Mouse (Mus musculus): Measurements from ENCODE around the gene Nagk.
"Not testable (repeated sequence)": the region's sequence is repeated elsewhere in the genome, so short reads cannot be mapped to it uniquely, and the experiment has no call there.

Nagk gene

DNA sequence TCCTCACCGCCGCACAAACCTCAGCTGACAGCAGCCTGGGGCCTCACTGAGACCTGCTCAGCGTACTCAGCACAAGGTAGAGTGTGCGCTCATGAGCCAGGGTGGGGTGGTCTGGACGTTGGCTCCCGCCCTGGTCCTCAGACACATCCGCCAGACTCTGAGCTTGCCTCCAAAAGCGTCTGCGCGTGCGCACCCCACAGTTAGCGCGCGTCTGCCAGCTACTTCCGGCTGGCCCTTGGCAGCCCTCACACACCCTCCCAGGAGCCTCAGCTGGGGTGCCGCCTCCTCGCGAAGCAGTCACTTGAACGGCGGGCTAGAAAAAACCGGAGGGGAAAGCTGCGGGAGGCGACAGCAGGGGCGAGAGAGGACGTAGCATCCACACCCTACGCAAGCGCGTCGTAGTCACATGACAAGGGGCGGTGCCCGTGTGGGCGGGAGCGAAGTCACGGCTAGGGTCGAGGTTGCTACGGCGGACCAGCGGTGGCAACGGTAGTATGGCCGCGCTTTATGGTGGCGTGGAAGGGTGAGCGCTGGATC lies at the start of gene Nagk:
TSS of gene Nagk (plus strand) at position 223 of the 537 bp plus-strand sequence.
- CTCF ChIA-PET: no interaction called here

DNA sequence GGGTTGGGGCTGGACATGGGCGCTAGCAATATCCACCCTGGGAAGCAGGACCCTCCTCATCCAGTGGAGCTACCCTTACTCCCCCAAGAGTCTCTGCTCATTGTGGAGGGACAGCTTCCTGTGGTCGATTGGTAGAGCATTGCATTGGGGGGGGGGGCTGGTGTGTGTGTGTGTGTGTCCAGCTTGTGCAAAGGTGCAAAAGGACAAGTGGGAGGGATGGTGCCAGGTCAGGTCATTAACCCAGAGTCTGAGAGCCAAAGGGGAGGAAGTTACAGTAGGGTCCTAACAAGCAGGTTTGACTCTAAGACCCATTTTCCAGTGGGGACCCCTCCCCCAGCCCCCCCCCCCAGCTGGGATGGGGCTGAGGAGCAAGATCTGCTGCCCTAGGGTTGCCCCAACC lies 49.3 kb upstream of the Nagk start:
- CTCF ChIA-PET: no interaction called here

DNA sequence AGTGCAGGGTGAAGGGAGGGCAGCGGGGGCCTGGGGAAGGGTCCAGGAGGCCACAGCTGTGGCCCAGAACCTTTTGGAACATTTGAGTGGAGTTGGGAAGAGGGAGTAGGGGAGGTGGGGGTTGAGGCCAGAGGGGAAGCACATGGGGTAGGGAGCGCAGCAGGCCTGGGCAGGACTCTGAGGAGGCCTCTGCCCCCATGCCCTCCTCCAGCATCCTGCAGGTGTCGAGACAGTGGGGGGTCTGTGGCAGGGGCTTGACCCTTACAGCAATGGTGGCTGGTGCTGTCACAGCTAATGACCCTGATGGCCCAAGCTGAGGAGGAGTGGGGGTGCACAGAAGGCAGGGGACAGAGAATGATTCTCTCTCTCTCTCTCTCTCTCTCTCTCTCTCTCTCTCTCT lies 45.5 kb upstream of the Nagk start:
- CTCF ChIA-PET: no interaction called here

DNA sequence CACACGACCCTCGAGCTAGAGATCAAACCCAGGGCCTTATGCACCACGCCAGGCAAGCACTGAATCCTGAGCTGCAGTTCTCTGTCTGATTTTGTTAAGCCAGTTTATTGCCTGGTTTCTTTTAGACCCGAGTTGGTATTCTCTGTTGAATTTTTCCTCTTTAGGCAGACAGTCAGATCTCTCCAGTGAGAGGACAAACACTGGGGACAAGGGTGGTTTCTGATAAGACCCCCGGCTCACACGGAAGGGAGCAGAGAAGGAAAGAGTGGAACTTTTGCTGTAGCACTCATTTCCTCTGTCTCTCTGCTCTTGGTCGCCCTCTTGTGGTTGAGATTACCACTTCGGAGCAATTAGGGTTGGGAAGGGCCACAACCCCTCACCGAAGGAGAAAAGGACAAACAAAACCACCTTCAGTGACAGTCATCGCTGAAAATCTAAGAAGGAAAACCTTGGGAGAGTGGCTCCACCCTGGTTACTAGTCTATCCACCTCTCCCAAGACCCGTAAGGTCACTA lies 44.6 kb upstream of the Nagk start:
- CTCF ChIA-PET: no interaction called here

DNA sequence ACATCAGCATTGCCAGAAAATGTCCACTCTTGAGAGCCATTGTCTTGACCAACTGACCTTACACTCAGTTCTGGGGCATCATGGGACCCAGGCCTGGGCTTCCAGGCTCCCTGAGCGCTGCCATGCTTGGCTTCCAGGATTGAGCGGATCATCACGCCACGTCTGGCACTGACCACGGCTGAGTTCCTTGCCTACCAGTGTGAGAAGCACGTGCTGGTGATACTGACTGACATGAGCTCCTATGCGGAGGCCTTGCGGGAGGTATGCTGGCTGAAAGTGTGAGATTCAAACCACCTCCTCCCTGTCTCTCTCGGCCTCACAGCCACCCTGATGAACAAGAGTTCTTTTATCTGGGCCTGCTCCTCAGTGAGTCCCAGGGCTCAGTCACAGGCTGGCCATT lies 38.7 kb upstream of the Nagk start:
- CTCF ChIA-PET: no interaction called here

DNA sequence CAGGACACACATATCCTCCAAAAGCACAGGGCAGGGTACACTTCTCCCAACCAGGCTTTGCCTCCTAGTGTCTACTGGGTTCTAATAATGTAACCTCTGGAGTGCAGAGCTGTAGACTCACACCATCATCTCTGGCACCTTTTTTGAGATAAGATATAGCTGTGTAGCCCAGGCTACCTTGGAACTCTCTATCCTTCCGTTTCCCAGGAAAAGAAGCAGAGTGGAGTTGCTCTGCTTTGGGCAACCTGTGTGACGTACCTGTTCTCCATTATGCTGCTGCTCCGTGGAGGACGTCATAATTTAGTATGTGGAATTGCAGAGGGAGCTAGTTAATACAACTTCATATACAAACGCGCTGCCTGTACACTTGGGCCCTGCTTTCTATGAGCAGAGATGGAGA lies 32.4 kb upstream of the Nagk start, which contains the start of gene Ankrd53:
TSS of gene Ankrd53 (plus strand) at position 301 of the 400 bp plus-strand sequence.
- CTCF ChIA-PET: interaction anchor here (0.6 to 0.7 kb wide), 2 partner anchors 1582 to 1698 kb away, joined by 3 read pairs; no protein-coding TSS in a partner anchor

DNA sequence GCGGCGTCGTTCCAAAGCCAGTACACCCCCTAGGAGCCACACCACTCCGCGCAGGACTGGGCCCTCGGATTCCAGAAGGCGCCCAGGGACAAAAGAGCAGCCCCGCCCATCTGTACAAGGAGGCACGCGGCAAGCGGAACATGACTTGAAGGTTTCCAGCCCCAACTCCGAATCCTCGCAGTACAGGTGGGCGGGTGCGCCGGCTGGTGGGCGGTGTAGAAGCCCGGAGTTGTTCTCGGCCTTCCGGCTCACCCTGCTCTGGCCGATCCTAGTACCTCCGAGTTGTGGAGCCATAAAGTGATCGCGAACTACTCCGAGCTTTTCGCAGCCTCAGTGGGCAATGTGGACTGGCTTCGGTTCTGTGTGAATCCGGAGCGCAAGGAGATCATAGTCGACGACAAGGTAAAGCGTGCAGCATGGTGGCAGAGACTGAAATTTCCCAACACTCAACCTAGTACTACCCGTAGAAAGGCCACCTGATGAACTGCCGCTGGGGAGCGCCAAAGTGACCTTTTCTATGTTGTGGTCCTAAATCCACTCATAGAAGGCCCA lies 31.8 kb upstream of the Nagk start:
- CTCF ChIA-PET: interaction anchor here (0.6 kb wide), 1 partner anchor 1697 kb away, joined by 3 read pairs; no protein-coding TSS in a partner anchor

DNA sequence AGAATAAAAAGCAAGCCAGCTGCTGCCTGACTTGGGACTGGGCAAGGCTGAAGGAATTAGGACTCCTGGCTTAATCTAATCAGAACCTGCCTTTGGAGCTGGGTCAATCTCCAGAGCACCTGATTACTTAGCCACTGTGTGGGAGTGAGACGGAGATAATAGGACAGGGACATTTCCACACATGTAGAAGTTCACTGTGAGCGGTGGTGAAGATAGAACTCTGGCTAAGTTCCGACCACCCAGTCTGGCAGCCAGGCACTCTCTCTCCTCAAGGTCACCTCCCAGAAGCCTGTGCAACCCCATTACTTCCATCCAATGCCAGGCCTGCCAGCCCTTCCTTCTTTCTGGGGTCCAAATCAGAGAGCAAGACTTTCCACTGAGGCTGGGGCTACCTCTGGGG lies 27.8 kb upstream of the Nagk start:
- CTCF ChIA-PET: no interaction called here

DNA sequence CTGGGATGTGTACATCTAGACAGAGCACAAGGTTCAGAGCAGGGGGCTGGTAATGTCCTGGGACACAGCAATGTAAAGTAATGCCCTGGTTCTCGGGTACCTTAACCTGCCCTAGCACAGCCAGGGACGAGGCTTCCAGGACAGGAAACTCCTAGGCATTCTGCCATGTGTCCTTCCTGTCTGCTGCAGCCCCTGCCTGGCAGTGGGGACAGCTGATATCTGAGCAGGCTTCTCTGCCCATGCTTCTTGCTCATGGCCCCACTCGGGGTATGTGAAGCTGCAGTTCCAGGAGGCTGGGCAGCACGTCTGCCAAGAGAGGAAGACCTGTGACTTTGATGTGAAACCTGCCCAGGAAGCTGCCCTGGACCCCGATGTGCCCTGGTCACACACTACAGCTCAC lies 26.3 kb upstream of the Nagk start:
- CTCF ChIA-PET: no interaction called here

DNA sequence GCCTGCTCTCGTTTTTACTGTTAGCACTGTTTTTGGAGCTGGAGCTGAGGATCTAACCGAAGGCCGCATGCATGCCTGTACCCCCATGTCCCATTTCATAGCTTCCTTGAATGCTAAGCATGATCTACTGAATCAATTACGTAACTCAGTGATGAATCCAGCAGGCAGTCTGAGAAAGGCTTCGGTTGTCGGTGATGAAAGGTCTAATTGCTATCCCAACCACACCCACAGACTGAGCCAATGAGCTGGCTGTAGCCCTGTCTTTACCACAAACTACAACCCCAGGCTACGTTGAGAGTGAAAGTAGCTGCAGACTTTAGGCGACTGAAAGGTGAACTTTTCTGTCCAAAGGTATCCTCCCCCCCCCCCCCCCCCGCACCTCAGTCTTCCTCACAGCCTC lies 20.7 kb upstream of the Nagk start:
- CTCF ChIA-PET: no interaction called here

DNA sequence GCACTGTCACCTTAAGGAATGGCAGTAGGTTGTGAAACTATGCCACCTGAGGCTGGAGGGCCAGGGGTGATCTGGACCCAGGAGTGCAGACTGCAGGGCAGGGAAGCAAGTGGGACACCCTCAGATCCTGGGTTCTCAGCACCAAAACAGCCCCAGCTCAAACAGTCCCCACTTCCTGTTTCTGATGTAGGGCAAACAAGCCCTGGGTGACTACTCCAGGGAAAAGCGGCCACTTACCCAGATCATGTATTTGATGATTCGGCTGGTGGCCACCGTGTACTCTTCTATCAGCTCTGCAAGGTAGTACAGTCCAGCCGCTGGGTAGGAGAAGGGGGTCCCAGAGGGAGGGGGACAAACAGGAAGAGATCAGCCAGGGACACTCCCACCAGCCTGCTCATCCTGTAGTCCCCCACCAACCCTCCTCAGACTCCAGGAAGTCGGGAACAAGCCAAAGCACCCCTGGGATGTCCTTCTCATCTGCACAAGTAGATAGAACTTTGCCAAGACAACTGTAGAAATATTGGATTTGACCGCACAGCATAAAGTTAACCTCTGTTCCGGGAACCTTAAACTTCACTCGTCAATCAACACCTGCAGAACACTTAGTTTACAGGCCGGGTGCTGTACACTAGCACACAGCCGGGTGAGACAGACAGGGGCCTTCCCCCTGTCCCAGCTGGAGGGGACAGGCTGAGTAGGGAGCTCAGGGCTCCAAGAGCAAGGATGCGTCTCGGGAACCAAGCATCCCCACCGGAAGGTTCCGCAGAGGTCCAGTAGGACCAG lies 19.8 kb upstream of the Nagk start:
- CTCF ChIA-PET: interaction anchor here (0.6 kb wide), 1 partner anchor 24 kb away, joined by 3 read pairs; no protein-coding TSS in a partner anchor

DNA sequence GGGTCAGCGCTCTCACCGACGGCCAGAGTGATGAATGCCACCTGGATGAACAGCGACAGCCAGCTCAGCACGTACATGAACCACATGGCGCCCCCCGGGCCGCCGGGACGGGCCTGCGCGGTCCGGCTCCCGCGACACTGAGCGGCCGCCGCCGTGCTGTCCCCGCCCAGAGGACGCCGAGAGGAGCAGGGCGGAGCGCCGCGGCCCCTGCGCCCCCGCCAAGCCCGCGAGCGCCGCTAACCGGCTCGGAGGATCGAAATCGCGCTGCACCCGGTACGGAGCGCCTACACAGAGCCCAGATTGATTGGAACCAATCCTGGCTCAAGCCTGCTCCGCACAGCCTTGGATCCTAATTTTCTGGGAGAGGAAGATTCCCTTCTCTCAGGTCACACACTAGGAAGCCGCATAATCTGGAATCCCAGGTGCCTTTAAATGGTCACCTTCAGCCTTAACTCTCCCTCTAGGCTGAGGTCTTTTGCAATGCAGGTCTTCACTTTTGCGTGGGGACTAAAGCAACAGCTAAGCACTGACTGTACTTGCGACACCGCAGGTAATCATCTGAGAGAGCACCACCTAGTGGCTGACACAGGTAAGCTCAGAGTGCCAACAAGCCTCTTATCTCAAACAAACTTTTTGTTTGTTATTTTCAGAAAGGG lies 19.0 kb upstream of the Nagk start, which contains the start of gene Tex261:
TSS of gene Tex261 (minus strand) at position 176 of the 656 bp plus-strand sequence.
- CTCF ChIA-PET: interaction anchor here (0.6 kb wide), 1 partner anchor 23 kb away, joined by 3 read pairs; no protein-coding TSS in a partner anchor

DNA sequence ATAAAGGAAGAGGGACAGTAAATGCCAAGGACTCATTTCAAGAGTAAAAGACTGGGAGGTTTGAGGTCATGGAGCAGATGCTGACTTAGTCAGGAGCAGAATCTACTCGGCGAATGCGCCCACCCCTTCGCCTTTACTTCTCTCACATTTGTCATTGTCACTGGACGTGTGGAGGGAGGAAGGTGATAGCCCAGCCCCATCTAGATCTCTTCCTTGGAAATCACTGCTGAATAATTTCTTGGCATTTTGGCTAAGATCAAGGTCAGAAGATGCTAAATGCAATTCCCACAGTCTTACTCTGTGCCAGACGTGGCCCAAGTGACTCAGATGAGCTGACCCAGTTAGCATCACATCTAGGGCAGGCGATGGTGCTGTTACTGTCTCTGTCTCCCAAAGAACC lies 16.5 kb upstream of the Nagk start:
- CTCF ChIA-PET: interaction anchor here (1.0 kb wide), 1 partner anchor 14 kb away, joined by 3 read pairs; no protein-coding TSS in a partner anchor

DNA sequence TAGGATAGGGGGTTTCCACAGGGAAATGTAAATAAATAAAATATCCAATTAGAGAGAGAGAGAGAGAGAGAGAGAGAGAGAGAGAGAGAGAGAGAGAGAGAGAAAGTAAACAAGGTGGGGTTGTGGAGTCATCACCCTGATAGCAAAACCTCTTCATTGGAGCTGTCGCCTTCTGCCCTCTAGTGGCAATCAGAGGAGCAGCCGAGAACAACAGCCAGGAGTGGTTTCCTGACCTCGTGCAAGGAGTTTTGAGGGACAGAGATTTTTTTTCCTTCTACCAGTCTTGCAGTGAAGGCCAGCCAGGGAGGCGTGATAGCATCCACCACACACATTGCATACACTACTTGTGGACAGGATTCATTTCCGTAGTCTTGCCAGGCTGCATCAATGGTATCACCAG lies 15.8 kb upstream of the Nagk start:
- CTCF ChIA-PET: interaction anchor here (0.7 kb wide), 1 partner anchor 15 kb away, joined by 3 read pairs; no protein-coding TSS in a partner anchor

DNA sequence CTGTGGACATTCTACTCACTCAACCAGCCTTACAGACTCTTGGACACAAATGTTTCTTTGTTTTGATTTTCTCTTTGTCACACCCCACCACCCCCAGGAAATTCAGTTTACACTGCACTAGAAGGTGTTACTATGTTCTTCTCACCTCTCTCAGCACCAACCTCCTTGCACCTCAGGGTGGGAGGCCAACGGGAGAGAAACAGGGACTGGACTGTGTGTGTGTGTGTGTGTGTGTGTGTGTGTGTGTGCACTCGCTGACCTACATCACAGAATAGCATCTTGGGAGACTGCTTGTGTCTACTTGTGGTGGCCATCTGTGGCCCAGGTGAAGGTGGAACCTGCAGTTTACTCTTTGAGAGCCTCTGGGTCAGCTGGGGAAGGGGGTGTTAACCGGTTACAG lies 8.4 kb upstream of the Nagk start:
- CTCF ChIA-PET: no interaction called here

DNA sequence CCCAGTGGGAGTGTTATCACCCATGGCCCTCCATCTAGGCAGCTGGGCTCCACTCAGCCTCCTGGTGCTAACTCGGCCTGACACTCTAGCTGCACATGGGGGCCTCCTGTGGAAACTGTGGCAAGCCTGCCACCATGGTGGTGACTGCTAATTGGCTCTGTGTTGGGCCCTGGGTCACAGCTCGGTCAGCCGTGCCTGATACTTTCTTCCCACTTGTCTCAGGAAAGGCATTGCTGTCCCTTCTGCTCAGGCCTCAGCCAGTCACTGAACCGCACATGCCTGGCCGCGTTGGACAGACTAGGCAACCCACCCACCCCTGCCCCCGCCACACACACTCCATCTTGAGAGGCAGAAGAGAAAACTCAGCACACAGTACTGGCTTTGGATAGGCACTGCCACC lies 6.2 kb upstream of the Nagk start:
- CTCF ChIA-PET: no interaction called here

DNA sequence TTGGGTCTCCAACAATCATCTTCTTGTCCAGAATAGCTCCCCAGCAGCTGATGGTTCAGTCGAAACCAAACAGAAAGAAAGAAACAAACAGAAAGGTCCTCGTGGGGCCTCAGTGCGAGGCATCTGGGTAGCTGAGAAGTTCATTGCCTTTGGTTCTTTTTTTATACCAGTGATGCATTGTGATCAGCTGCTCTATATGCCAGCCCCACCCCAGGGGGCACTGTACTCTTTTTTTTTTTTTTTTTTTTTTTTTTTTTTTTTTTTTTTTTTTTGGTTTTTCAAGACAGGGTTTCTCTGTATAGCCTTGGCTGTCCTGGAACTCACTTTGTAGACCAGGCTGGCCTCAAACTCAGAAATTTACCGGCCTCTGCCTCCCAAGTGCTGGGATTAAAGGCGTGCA lies 4.2 kb upstream of the Nagk start:
- CTCF ChIA-PET: not testable (repeated sequence)

DNA sequence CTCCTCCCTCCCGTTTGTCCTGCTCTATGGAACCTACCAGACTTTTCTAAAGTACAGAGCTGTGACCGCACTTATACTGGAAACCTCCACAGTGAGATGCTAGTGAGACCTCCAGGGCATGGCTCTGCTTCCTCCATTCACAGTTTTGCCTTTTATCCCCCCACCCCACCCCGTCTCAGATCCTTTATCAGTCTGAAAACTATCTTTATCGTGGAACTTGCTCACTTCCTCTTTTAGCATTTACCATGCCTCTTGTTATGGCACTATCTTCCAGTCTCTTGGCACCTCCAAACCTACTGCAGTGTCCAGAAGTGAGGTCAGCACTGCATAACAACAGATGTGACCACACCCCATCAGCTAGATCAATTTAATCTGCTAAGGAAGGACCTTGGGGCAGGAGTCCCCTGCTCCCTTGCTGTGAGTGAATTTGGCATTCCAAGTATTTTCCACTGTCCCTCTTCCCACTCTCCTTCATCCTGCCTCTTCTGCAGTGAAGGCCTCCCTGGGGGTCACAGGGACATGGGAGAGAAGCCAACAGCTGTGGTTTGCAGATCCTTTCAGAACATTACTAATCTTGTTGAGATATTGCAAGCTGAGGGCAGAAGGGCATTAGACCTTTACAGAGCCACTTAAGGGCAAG lies 3.4 kb upstream of the Nagk start:
- CTCF ChIA-PET: interaction anchor here (1.3 kb wide), 1 partner anchor 14 kb away, joined by 3 read pairs; no protein-coding TSS in a partner anchor

DNA sequence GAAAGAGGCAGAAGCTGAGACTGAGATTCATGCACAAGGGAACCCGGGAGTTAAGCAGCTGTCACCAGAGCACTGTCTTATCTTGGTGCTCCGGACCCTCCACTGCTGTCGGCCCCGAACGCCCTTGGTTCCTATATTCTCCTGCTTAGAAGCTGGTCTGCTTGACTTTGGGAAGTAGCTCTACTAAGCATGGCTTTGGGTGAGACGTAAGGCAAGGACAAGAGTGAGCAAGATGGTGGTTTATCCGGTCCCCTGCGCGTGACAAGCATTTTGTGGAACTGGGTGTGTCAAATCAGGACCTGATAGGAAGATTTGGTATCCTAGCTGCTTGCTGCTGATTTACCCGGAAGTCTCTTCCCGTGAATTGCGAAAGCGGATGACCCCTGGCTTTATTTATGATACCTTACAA lies 714 bp downstream of the Nagk start:
- CTCF ChIA-PET: no interaction called here

DNA sequence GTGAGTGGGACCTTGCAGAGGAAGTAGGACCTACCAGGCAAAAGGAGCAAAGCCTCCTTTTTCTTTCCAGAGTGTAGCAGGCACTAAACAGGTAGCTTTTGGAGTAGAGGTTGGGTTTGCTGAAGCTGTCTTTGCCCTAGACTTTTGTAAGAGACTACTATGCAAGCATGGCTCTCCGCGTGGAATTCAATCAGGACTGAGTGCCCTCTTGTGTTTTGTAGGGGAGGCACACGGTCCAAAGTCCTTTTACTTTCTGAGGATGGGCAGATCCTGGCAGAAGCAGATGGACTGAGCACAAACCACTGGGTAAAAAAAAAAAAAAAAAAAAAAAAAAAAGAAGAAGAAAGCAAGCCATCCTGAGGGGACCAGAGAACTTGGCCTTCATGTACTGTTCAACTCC lies 1.9 kb downstream of the Nagk start:
- CTCF ChIA-PET: interaction anchor here (0.5 to 0.6 kb wide), 2 partner anchors 88 to 557 kb away, joined by 3 to 4 read pairs; no protein-coding TSS in a partner anchor

DNA sequence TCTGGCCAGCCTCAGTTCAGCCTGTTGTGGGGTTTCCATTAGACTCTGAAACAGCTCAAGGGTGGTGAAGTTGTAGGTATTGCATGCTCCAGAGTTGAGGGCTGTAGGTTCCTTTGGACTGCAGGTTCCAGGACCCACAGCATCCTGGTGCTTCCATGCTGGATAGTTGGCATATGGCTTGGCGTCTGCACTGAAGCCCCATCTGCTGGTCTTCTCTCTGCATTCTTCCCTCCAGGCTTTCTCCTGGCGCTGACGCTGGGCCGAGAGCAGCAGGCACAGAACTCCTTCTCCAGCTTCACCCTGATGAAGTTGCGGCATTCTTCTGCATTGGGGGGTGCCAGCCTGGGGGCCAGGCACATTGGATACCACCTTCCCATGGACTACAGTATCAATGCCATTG lies 7.3 kb downstream of the Nagk start:
- CTCF ChIA-PET: no interaction called here

DNA sequence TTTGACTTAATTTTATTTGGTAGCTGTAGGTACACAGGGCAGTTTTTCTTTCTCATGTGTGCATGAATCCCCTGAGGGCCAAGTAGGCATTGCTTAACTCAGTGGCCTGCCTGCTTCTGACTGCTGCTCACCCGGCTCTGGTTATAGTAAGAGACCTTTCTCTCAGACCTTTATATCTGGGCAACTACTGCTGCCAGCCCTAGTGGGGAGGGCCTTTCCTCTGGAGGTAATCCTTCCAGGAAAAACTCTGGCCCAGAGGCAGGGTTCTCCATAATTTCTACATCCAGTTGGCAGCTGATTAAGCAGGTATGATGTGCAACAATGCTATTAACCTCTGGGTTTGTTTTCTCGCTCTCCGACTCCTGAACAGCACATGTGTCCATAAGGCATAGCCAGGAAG lies 8.1 kb downstream of the Nagk start:
- CTCF ChIA-PET: no interaction called here
